Mouse (Mus musculus) liver, adult 2 months (tissue): ENCODE measurements at regions not wholly inside any gene's neighbourhood (a gene's known extent, or its start where the extent isn't known, plus 50 kb on each side); places are given as distances from the start of the nearest gene placed in this dataset.
"Not testable (repeated sequence)": the region's sequence is repeated elsewhere in the genome, so short reads cannot be mapped to it uniquely, and the experiment has no call there.

Source experiments
- DNase-seq: peaks from one replicate; pipeline ENCODE4 v3.0.0-alpha.2; 2011; ENCODE audit warnings: low read depth, low spot score; ENCODE audit errors: extremely low read depth
- H3K27ac ChIP-seq: fragments of 200-500 bp; replicated peaks from 2 replicates; pipeline ENCODE4 v1.5.1; 2012; ENCODE audit warnings: low read depth, mild to moderate bottlenecking, control low read depth, inconsistent platforms, low read length; ENCODE audit not compliant: insufficient read depth
- H3K27me3 ChIP-seq: fragments of 200-500 bp; 2 replicates; pipeline ENCODE4 v1.6.1; 2012; ENCODE audit warnings: mild to moderate bottlenecking, moderate library complexity, low read length, inconsistent platforms; ENCODE audit not compliant: control insufficient read depth, insufficient read depth
- H3K36me3 ChIP-seq: fragments of 200-500 bp; 2 replicates; pipeline ENCODE4 v1.6.1; 2012; ENCODE audit warnings: low read length, inconsistent platforms; ENCODE audit not compliant: control insufficient read depth, insufficient read depth
- H3K4me1 ChIP-seq: fragments of 200-500 bp; 2 replicates; pipeline ENCODE4 v1.6.1; 2011; ENCODE audit warnings: low read length; ENCODE audit not compliant: control insufficient read depth, insufficient read depth
- H3K4me3 ChIP-seq: fragments of 200-500 bp; 2 replicates; pipeline ENCODE4 v1.5.1; 2011; ENCODE audit warnings: low read depth, mild to moderate bottlenecking, control low read depth, low read length, moderate library complexity; ENCODE audit not compliant: insufficient read depth
- H3K79me2 ChIP-seq: fragments of 200-500 bp; 2 replicates; pipeline ENCODE4 v1.6.1; 2012; ENCODE audit warnings: inconsistent platforms, mild to moderate bottlenecking, low read length, moderate library complexity; ENCODE audit not compliant: control insufficient read depth, insufficient read depth
- H3K9ac ChIP-seq: fragments of 200-500 bp; 2 replicates; pipeline ENCODE4 v1.6.1; 2012; ENCODE audit warnings: low read depth, mild to moderate bottlenecking, control low read depth, inconsistent platforms, low read length
- CTCF ChIP-seq: fragments of 200-500 bp; IDR thresholded peaks from 2 replicates; pipeline ENCODE4 v1.5.1; 2011; ENCODE audit warnings: low read depth, low read length, control low read depth
- POLR2A ChIP-seq: fragments of 200-500 bp; IDR thresholded peaks from 2 replicates; pipeline ENCODE4 v1.6.1; 2011; ENCODE audit warnings: low read length, control low read depth; ENCODE audit not compliant: insufficient read depth; ENCODE audit errors: extremely low read depth
- WGBS: fragments of 180-500 bp; shearing (Covaris S2); methylation state at CpG from one replicate; pipeline ENCODE4 v1.1.7; 2018; 5-methylcytosine and 5-hydroxymethylcytosine counted together

- Histone ChIP-seq H3K4me3 (no peak overlapping the region), H3K36me3 (no peaks in the 10 kb centered on the region), H3K27me3 (no peaks in the 10 kb centered on the region), H3K4me1 (no peaks in the 10 kb centered on the region), H3K79me2 (no peaks in the 10 kb centered on the region), H3K9ac (no peak overlapping the region), H3K27ac (no peak overlapping the region)
- DNase-seq: no peak
- TF ChIP-seq POLR2A (no peak), CTCF (no peak)
- 74% methylated on average over 2 of the region's 2 CpGs for WGBS
Measured at GRCm38 (mm10) chr11:16611741-16612140, 103.5 kb upstream of the Sec61g start.

DNA sequence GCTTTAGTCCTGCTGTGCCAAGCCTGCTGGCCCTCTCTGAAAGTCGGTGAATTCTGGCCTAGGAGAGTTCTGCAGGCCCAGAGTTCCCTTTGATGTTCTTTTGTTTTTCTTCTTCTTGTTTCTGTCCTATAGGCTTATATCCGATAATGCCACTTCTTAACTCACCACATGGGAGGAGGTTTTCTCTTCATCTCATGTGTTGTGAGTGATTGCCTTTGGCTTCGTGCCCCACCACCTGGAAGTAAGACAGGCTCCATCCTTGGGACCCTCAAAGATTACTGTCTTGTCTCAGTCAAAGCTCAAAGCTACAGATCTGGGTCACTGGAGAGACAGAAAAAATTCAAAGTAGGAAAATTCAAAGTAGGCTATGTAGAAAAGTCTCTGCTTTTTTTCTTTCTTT, 104.2 kb upstream of the Sec61g start:
- DNase-seq: no peak
- Histone ChIP-seq H3K27ac (no peak overlapping the region), H3K4me1 (no peaks in the 10 kb centered on the region), H3K4me3 (no peak overlapping the region), H3K27me3 (no peaks in the 10 kb centered on the region), H3K79me2 (no peaks in the 10 kb centered on the region), H3K9ac (no peak overlapping the region), H3K36me3 (no peaks in the 10 kb centered on the region)
- no peak for TF ChIP-seq CTCF
- 84% methylated on average over 3 of the region's 3 CpGs for WGBS

DNA sequence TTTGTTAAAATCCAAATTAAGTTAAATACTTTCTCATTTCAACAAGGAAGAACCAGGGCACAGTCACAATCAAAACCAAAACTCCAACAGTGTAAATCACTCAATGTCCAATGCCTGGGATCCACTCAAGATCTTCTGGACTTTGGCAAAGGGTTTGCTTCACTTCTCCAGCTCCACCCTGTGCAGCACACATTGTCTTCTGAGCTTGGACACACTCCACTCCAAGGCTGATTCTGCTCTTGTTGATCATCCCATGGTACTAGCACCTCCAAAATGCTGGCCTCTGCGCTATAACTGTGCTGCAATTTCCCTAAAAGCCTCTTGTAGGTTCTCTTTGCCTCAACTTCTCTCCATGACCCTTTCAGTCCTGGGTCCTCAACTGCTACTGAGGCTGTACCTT, 111.5 kb upstream of the Sec61g start:
- no peaks in the 10 kb centered on the region for H3K36me3 ChIP-seq
- no peaks in the 10 kb centered on the region for H3K27me3 ChIP-seq
- no peak for DNase-seq
- no peak overlapping the region for H3K27ac ChIP-seq
- H3K4me3 ChIP-seq: no peak overlapping the region
- 93% methylated on average over 1 of the region's 1 CpGs for WGBS
- H3K79me2 ChIP-seq: no peaks in the 10 kb centered on the region
- H3K9ac ChIP-seq: no peak overlapping the region
- no peak for TF ChIP-seq CTCF
- TF ChIP-seq POLR2A: no peak
- no peaks in the 10 kb centered on the region for H3K4me1 ChIP-seq

- H3K4me1 ChIP-seq: no peaks in the 10 kb centered on the region
- no peak overlapping the region for H3K27ac ChIP-seq
- H3K79me2 ChIP-seq: no peaks in the 10 kb centered on the region
- no peak overlapping the region for H3K9ac ChIP-seq
- no peaks in the 10 kb centered on the region for H3K27me3 ChIP-seq
- TF ChIP-seq POLR2A: no peak
- TF ChIP-seq CTCF: no peak
- 45% methylated on average over 2 of the region's 2 CpGs for WGBS
- no peak overlapping the region for H3K4me3 ChIP-seq
- peak; percentile 20 for DNase-seq
- H3K36me3 ChIP-seq: no peaks in the 10 kb centered on the region
Measured at GRCm38 (mm10) chr11:16623694-16624093, 115.4 kb upstream of the Sec61g start.

- no peak for DNase-seq
- TF ChIP-seq POLR2A: no peak
- no peak for TF ChIP-seq CTCF
- Histone ChIP-seq H3K27me3 (no peaks in the 10 kb centered on the region), H3K27ac (no peak overlapping the region), H3K4me1 (no peaks in the 10 kb centered on the region), H3K36me3 (no peaks in the 10 kb centered on the region), H3K4me3 (no peak overlapping the region), H3K79me2 (no peaks in the 10 kb centered on the region), H3K9ac (no peak overlapping the region)
- 79% methylated on average over 7 of the region's 7 CpGs for WGBS
Measured at GRCm38 (mm10) chr11:16627294-16628085, 119.2 kb upstream of the Sec61g start.

GRCm38 (mm10) chr11:16629410-16630129, 121.3 kb upstream of the Sec61g start:
- Histone ChIP-seq H3K36me3 (no peaks in the 10 kb centered on the region), H3K9ac (no peak overlapping the region), H3K27me3 (no peaks in the 10 kb centered on the region), H3K4me1 (no peaks in the 10 kb centered on the region), H3K27ac (no peak overlapping the region), H3K4me3 (no peak overlapping the region), H3K79me2 (no peaks in the 10 kb centered on the region)
- TF ChIP-seq CTCF (no peak), POLR2A (no peak)
- no peak for DNase-seq
- 38% methylated on average over 1 of the region's 1 CpGs for WGBS

DNA sequence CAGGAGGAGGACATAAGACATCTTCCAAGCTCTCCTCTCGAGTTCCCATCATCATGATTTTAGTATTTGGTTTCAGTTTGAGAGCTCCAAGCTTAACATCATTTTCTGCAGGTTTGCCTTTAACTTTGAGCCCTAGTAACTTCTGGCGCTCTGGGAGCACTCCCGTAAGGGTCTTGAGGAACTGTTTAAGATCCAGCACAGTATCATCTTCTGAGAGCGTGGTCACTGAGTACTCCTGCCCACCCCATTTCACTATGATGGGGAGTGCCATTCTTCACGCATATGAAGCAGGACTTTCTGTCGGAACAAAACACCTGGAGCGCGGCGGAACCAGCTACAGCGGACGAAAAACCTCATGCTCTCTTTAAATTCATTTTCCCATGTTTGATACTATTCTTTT, 116.2 kb upstream of the Egfr start:
- 96% methylated on average over 11 of the region's 11 CpGs for WGBS

More for the DNA sequence above, 116.2 kb upstream of the Egfr start:
- DNase-seq, H3K4me3 ChIP-seq, H3K4me1 ChIP-seq, H3K79me2 ChIP-seq, H3K36me3 ChIP-seq, H3K9ac ChIP-seq, H3K27me3 ChIP-seq, H3K27ac ChIP-seq: not testable (repeated sequence)
